Mouse (Mus musculus) megakaryocyte, embryonic 14.5 days (primary cell): ENCODE measurements at regions not wholly inside any gene's neighbourhood (a gene's known extent, or its start where the extent isn't known, plus 50 kb on each side); places are given as distances from the start of the nearest gene placed in this dataset.

Experiments used
- FLI1 ChIP-seq: IDR thresholded peaks from 2 replicates; pipeline ENCODE4 v1.6.1; 2012; ENCODE audit warnings: low read length, inconsistent platforms, mixed read lengths
- GATA1 ChIP-seq: IDR thresholded peaks from 3 replicates; pipeline ENCODE4 v1.6.1; 2012; ENCODE audit warnings: mixed read lengths, low read length, inconsistent platforms, borderline replicate concordance

DNA sequence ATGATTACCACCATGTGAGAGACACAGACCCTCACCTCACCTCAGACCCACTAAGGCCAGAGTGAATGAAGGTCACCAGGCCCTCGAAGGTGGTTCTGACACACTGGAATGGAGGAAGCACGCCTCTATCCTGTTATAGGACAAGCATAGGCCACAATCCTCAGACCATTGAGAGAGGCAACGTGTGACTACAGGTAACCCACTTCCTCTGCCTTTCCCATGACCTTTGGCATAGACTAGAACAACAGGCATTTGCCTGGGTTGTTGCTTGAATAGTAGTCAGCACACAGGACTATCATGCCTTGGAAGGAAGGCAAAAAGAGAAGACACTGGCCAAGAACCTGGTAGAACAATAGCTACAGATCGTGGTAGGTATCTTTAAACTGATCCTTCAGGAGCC is 538.2 kb upstream of the Map3k7 start:
- TF ChIP-seq GATA1 (no peak), FLI1 (no peak)
